Mouse (Mus musculus) embryonic facial prominence, embryonic 14.5 days (tissue): ENCODE measurements around the gene Spsb4. TPM values are rescaled to one million over a fixed set of nuclear protein-coding genes. Genes with fewer than 3 reads are reported as not detected.
A peak's percentile ranks its signal among the peaks of the same experiment; 100 is the strongest.

Experiments
- ATAC-seq: fragments of 200-750 bp; cut with Nextera tagmentation; 2 replicates; pipeline ENCODE4 v1.8.0; 2017; ENCODE audit warnings: low read depth, moderate number of reproducible peaks, moderate TSS enrichment
- DNase-seq: peaks from one replicate; pipeline ENCODE4 v3.0.0-alpha.2; 2015; ENCODE audit warnings: low spot score
- H3K27ac ChIP-seq: fragments of 300-500 bp; sonication (generic); replicated peaks from 2 replicates; pipeline ENCODE4 v1.5.1; 2014; ENCODE audit warnings: low read depth, mild to moderate bottlenecking, low read length, moderate library complexity
- H3K27me3 ChIP-seq: fragments of 300-500 bp; sonication (generic); replicated peaks from 2 replicates; pipeline ENCODE4 v1.6.1; 2014; ENCODE audit warnings: low read length; ENCODE audit not compliant: control insufficient read depth, insufficient read depth
- H3K36me3 ChIP-seq: fragments of 300-500 bp; sonication (generic); 2 replicates; pipeline ENCODE4 v1.6.1; 2014; ENCODE audit warnings: low read length, mixed read lengths; ENCODE audit not compliant: control insufficient read depth, insufficient read depth
- H3K4me1 ChIP-seq: fragments of 300-500 bp; sonication (generic); 2 replicates; pipeline ENCODE4 v1.6.1; 2014; ENCODE audit warnings: antibody characterized with exemption, low read length; ENCODE audit not compliant: control insufficient read depth, insufficient read depth
- H3K4me2 ChIP-seq: fragments of 300-500 bp; sonication (generic); 2 replicates; pipeline ENCODE4 v1.6.1; 2014; ENCODE audit warnings: low read depth, mild to moderate bottlenecking, low read length, moderate library complexity, mixed read lengths
- H3K4me3 ChIP-seq: fragments of 300-500 bp; sonication (generic); 2 replicates; pipeline ENCODE4 v1.5.1; 2014; ENCODE audit warnings: low read depth, mild to moderate bottlenecking, low read length
- H3K9ac ChIP-seq: fragments of 300-500 bp; sonication (generic); 2 replicates; pipeline ENCODE4 v1.6.1; 2014; ENCODE audit warnings: low read depth, mild to moderate bottlenecking, low read length, moderate library complexity, mixed read lengths
- H3K9me3 ChIP-seq: fragments of 300-500 bp; sonication (generic); 2 replicates; pipeline ENCODE4 v1.6.1; 2016; ENCODE audit warnings: low read length; ENCODE audit not compliant: control insufficient read depth
- WGBS: fragments of 180-500 bp; shearing (Covaris S2); extraction: QIAGEN DNeasy Blood & Tissue Kit; methylation state at CpG from one replicate; pipeline ENCODE4 v1.1.7; 2014; 5-methylcytosine and 5-hydroxymethylcytosine counted together
- polyA plus RNA-seq: library from polyadenylated mRNA; unstranded; fragments of >200 nt; fragmentation: Nextera tagmentation; extraction: Ambion mirVana; gene quantifications from 2 replicates; pipeline ENCODE4 v1.2.1, GENCODE M21; 2014

The Spsb4 gene
- polyA plus RNA-seq, 1 experiment from 2014 or later, result 12.6 TPM

GRCm38 (mm10) chr9:97013153-97013552 lies 5.5 kb downstream of the Spsb4 start:
- Histone ChIP-seq H3K27ac (no peak overlapping the region), H3K9me3 (peaks cover 13% of the 10 kb centered on the region; the same call in 1 of the 2 replicates), H3K4me3 (no peak overlapping the region), H3K9ac (no peak overlapping the region), H3K4me2 (no peak overlapping the region), H3K4me1 (peaks cover 18% of the 10 kb centered on the region), H3K27me3 (peaks cover 11% of the 10 kb centered on the region), H3K36me3 (no peaks in the 10 kb centered on the region)
- DNase-seq (peak; percentile 68), ATAC-seq (peak; percentile 64)
- 30% methylated on average over 6 of the region's 6 CpGs for WGBS

- Histone ChIP-seq H3K4me3 (no peak overlapping the region), H3K27ac (no peak overlapping the region), H3K27me3 (peaks cover 4% of the 10 kb centered on the region), H3K9ac (no peak overlapping the region), H3K4me1 (peaks cover 13% of the 10 kb centered on the region), H3K4me2 (no peak overlapping the region), H3K36me3 (no peaks in the 10 kb centered on the region), H3K9me3 (peaks cover 16% of the 10 kb centered on the region; the same call in 1 of the 2 replicates)
- ATAC-seq, result no peak
- DNase-seq, result peak; percentile 52
- WGBS, result 42% methylated on average over 15 of the region's 15 CpGs
These were observed 7.0 kb downstream of the Spsb4 start for GRCm38 (mm10) chr9:97011454-97012195.

- Histone ChIP-seq H3K4me1 (peaks cover 7% of the 10 kb centered on the region; the same call in 1 of the 2 replicates), H3K27me3 (no peaks in the 10 kb centered on the region), H3K9ac (no peak overlapping the region), H3K9me3 (peaks cover 16% of the 10 kb centered on the region; the same call in 1 of the 2 replicates), H3K4me2 (no peak overlapping the region), H3K36me3 (no peaks in the 10 kb centered on the region), H3K27ac (no peak overlapping the region), H3K4me3 (no peak overlapping the region)
- ATAC-seq (no peak), DNase-seq (no peak)
- 89% methylated on average over 6 of the region's 6 CpGs for WGBS
These were observed 8.2 kb downstream of the Spsb4 start for GRCm38 (mm10) chr9:97010447-97010846.

GRCm38 (mm10) chr9:97004726-97005125 lies 13.9 kb downstream of the Spsb4 start:
- Histone ChIP-seq H3K9me3 (peaks cover 16% of the 10 kb centered on the region; the same call in 1 of the 2 replicates), H3K27me3 (no peaks in the 10 kb centered on the region), H3K27ac (no peak overlapping the region), H3K4me2 (no peak overlapping the region), H3K9ac (no peak overlapping the region), H3K4me3 (no peak overlapping the region), H3K36me3 (no peaks in the 10 kb centered on the region), H3K4me1 (peaks cover 7% of the 10 kb centered on the region; the same call in 1 of the 2 replicates)
- DNase-seq (no peak), ATAC-seq (no peak)
- WGBS, result 25% methylated on average over 3 of the region's 3 CpGs

- H3K9ac ChIP-seq, result no peak overlapping the region
- peaks cover 7% of the 10 kb centered on the region; the same call in 1 of the 2 replicates for H3K4me1 ChIP-seq
- WGBS, result 56% methylated on average over 4 of the region's 5 CpGs
- H3K27ac ChIP-seq, result no peak overlapping the region
- H3K4me3 ChIP-seq, result no peak overlapping the region
- H3K36me3 ChIP-seq, result no peaks in the 10 kb centered on the region
- no peak overlapping the region for H3K4me2 ChIP-seq
- no peaks in the 10 kb centered on the region for H3K27me3 ChIP-seq
- peaks cover 3% of the 10 kb centered on the region; the same call in 1 of the 2 replicates for H3K9me3 ChIP-seq
- no peak for DNase-seq
- no peak for ATAC-seq
These were observed 15.5 kb downstream of the Spsb4 start for GRCm38 (mm10) chr9:97003173-97003572.

GRCm38 (mm10) chr9:97002654-97003053 lies 16.0 kb downstream of the Spsb4 start:
- H3K4me1 ChIP-seq, result peaks cover 7% of the 10 kb centered on the region; the same call in 1 of the 2 replicates
- WGBS, result 74% methylated on average over 8 of the region's 8 CpGs

GRCm38 (mm10) chr9:97002025-97002424 lies 16.6 kb downstream of the Spsb4 start:
- H3K9me3 ChIP-seq, result no peaks in the 10 kb centered on the region
- no peak overlapping the region for H3K9ac ChIP-seq
- H3K4me1 ChIP-seq, result peaks cover 7% of the 10 kb centered on the region; the same call in 1 of the 2 replicates
- ATAC-seq (no peak; the same call in 1 of the 2 replicates), DNase-seq (no peak)
- H3K27ac ChIP-seq, result no peak overlapping the region
- no peaks in the 10 kb centered on the region for H3K36me3 ChIP-seq
- WGBS, result 23% methylated on average over 7 of the region's 7 CpGs
- no peaks in the 10 kb centered on the region for H3K27me3 ChIP-seq
- no peak overlapping the region for H3K4me2 ChIP-seq
- H3K4me3 ChIP-seq, result no peak overlapping the region

More at GRCm38 (mm10) chr9:97002654-97003053, 16.0 kb downstream of the Spsb4 start:
- DNase-seq, result no peak
- H3K9ac ChIP-seq, result no peak overlapping the region
- no peaks in the 10 kb centered on the region for H3K36me3 ChIP-seq
- H3K4me2 ChIP-seq, result no peak overlapping the region
- H3K9me3 ChIP-seq, result no peaks in the 10 kb centered on the region
- no peak overlapping the region for H3K27ac ChIP-seq
- H3K27me3 ChIP-seq, result no peaks in the 10 kb centered on the region
- ATAC-seq, result no peak
- no peak overlapping the region for H3K4me3 ChIP-seq

GRCm38 (mm10) chr9:97001458-97001857 lies 17.2 kb downstream of the Spsb4 start:
- no peaks in the 10 kb centered on the region for H3K9me3 ChIP-seq

More at GRCm38 (mm10) chr9:97001458-97001857, 17.2 kb downstream of the Spsb4 start:
- Histone ChIP-seq H3K4me2 (no peak overlapping the region), H3K4me1 (peaks cover 7% of the 10 kb centered on the region; the same call in 1 of the 2 replicates), H3K9ac (no peak overlapping the region), H3K27ac (no peak overlapping the region), H3K36me3 (no peaks in the 10 kb centered on the region), H3K27me3 (no peaks in the 10 kb centered on the region), H3K4me3 (no peak overlapping the region)
- ATAC-seq, result 0 out of 2 replicates have a peak, but pooled peaks have one; percentile 18
- DNase-seq, result no peak
- WGBS, result 63% methylated on average over 10 of the region's 10 CpGs
